Mouse (Mus musculus) forebrain, embryonic 15.5 days (tissue): Measurements from ENCODE around the gene Ntan1. TPM values are rescaled to one million over a fixed set of nuclear protein-coding genes. Genes with fewer than 3 reads are reported as not detected.

Experiments used
- microRNA-seq: library from miRNA; unstranded; fragments of <30 nt; microRNA quantifications from one replicate; pipeline ENCODE4, GENCODE M21; 2016
- polyA plus RNA-seq: library from polyadenylated mRNA; unstranded; fragments of >200 nt; fragmentation: Nextera tagmentation; extraction: Ambion mirVana; gene quantifications from 2 replicates; pipeline ENCODE4 v1.2.1, GENCODE M21; 2015

Ntan1 gene
- polyA plus RNA-seq, 1 experiment from 2014 or later, result 234 TPM

Small RNAs within 50 kb of the gene (microRNA-seq; reads per million reads assigned to microRNA genes)
- not detected for gene Gm27734

Other genes with a start within 250 kb of the Ntan1 start
- gene Parn, start 150.7 kb upstream of the Ntan1 start, polyA plus RNA-seq, result 41.2 and 42.3 TPM in 2 replicates
- 52.7 and 53.1 TPM in 2 replicates for gene Bfar, start 147.0 kb upstream of the Ntan1 start, polyA plus RNA-seq
- 7.0 and 8.4 TPM in 2 replicates for gene 3110001I22Rik, start 146.9 kb upstream of the Ntan1 start, polyA plus RNA-seq
- not detected in 2 replicates for gene Pla2g10, start 87.9 kb upstream of the Ntan1 start, polyA plus RNA-seq
- gene Rrn3, start 38.1 kb upstream of the Ntan1 start, polyA plus RNA-seq, result 108 and 110 TPM in 2 replicates
- 62.5 and 67.0 TPM in 2 replicates for gene Pdxdc1, start 84.3 kb downstream of the Ntan1 start, polyA plus RNA-seq
- gene Mpv17l, start 84.3 kb downstream of the Ntan1 start, polyA plus RNA-seq, result 13.6 and 16.5 TPM in 2 replicates
- gene 2900011O08Rik, start 167.8 kb downstream of the Ntan1 start, polyA plus RNA-seq, result 126 and 130 TPM in 2 replicates
- gene Ifitm7, start 168.0 kb downstream of the Ntan1 start, polyA plus RNA-seq, result 0.26 and 0.80 TPM in 2 replicates